Mouse (Mus musculus) stomach, embryonic 16.5 days (tissue): ENCODE data around the gene Mapk7. TPM values are rescaled to one million over a fixed set of nuclear protein-coding genes. Genes with fewer than 3 reads are reported as not detected.

Experiments used
- ATAC-seq: fragments of 200-750 bp; cut with Nextera tagmentation; 2 replicates; pipeline ENCODE4 v1.8.0; 2017; ENCODE audit warnings: moderate number of reproducible peaks, moderate TSS enrichment; ENCODE audit not compliant: insufficient read depth, low FRiP score
- H3K27ac ChIP-seq: fragments of 300-500 bp; sonication (generic); 2 replicates; pipeline ENCODE4 v1.5.1; 2014; ENCODE audit warnings: low read length
- H3K27me3 ChIP-seq: fragments of 300-500 bp; sonication (generic); 2 replicates; pipeline ENCODE4 v1.6.1; 2014; ENCODE audit warnings: low read length, control low read depth, mixed read lengths; ENCODE audit not compliant: control insufficient read depth, insufficient read depth
- H3K36me3 ChIP-seq: fragments of 300-500 bp; sonication (generic); 2 replicates; pipeline ENCODE4 v1.6.1; 2014; ENCODE audit warnings: low read length; ENCODE audit not compliant: control insufficient read depth, insufficient read depth
- H3K4me1 ChIP-seq: fragments of 300-500 bp; sonication (generic); 2 replicates; pipeline ENCODE4 v1.6.1; 2014; ENCODE audit warnings: low read length, control low read depth, mixed read lengths; ENCODE audit not compliant: control insufficient read depth, insufficient read depth
- H3K4me2 ChIP-seq: fragments of 300-500 bp; sonication (generic); 2 replicates; pipeline ENCODE4 v1.6.1; 2014; ENCODE audit warnings: low read depth, low read length, mixed read lengths
- H3K4me3 ChIP-seq: fragments of 300-500 bp; sonication (generic); replicated peaks from 2 replicates; pipeline ENCODE4 v1.5.1; 2014; ENCODE audit warnings: mild to moderate bottlenecking, low read length
- H3K9ac ChIP-seq: fragments of 300-500 bp; sonication (generic); 2 replicates; pipeline ENCODE4 v1.6.1; 2014; ENCODE audit warnings: low read length
- H3K9me3 ChIP-seq: fragments of 300-500 bp; sonication (generic); replicated peaks from 2 replicates; pipeline ENCODE4 v1.6.1; 2016; ENCODE audit warnings: low read length, control low read depth; ENCODE audit not compliant: control insufficient read depth
- WGBS: fragments of 180-500 bp; shearing (Covaris S2); extraction: QIAGEN DNeasy Blood & Tissue Kit; methylation state at CpG from one replicate; pipeline ENCODE4 v1.1.7; 2014; 5-methylcytosine and 5-hydroxymethylcytosine counted together
- polyA plus RNA-seq: library from polyadenylated mRNA; unstranded; fragments of >200 nt; fragmentation: Nextera tagmentation; extraction: Ambion mirVana; gene quantifications from 2 replicates; pipeline ENCODE4 v1.2.1, GENCODE M21; 2015

Gene Mapk7
- polyA plus RNA-seq, 1 experiment from 2014 or later, result 41.0 TPM

DNA sequence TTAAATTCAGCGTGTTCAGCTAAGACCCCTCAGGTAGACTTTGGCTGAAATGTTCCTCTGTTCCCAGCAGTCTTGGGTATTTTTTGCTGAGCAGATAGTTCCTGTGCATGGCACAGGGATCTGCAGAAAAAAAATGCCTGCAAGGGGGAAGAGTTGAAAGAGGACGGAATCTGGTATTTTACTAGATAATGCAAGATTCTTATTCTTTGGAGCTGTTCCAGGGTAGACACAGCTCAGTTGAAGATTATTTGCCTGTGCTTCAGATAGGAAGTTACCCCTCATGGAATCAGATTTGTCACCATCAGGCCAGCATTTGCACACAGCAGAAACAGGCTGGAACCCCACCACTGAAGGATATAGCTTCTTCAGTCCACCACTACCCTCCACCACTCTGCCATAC is 1.3 kb upstream of the Mapk7 start:
- 73% methylated on average over 2 of the region's 2 CpGs for WGBS
- H3K27ac ChIP-seq, result peak overlapping the region; percentile 91; the same call in 1 of the 2 replicates
- no peak overlapping the region for H3K4me3 ChIP-seq
- no peak for ATAC-seq
- peaks cover 18% of the 10 kb centered on the region for H3K36me3 ChIP-seq
- no peaks in the 10 kb centered on the region for H3K9me3 ChIP-seq
- peaks cover 15% of the 10 kb centered on the region for H3K4me1 ChIP-seq
- no peaks in the 10 kb centered on the region for H3K27me3 ChIP-seq
- no peak overlapping the region for H3K4me2 ChIP-seq
- no peak overlapping the region for H3K9ac ChIP-seq

DNA sequence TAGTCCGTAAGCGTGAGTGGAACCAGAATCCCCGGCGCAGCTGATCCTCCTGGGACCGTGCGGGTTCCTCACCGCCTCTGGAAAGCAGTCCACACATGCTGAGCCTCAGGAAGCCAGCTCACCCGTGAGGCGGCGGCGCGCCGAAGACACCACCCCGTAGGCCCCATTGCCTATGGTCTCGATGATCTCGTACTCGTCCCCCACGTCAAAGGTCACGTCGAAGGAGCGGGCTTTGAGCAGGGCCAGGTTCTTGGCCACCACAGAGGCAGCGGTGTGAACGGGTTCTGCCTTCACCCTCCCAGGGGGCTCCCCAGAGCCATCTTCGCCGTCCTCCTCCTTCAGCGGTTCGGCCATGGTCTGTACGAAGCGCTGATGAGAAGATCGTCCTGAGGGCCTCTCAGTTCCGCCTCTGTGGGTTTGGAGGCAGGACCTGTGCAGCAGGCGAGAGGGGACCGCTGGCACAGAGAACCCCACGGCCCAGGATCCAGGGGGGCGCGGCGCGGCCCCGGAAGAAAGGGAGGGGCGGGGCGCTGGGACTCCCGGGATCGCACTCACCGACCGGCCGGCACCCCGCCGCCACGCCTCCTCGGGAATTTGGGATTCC is 579 bp downstream of the Mapk7 start:
- Histone ChIP-seq H3K27ac (peak overlapping the region; percentile 86), H3K9ac (peak overlapping the region; percentile 87), H3K4me3 (peak overlapping the region; percentile 79), H3K9me3 (no peaks in the 10 kb centered on the region), H3K4me2 (peak overlapping the region; percentile 96), H3K27me3 (no peaks in the 10 kb centered on the region), H3K36me3 (peaks cover 31% of the 10 kb centered on the region), H3K4me1 (peaks cover 17% of the 10 kb centered on the region)
- whole genome bisulfite sequencing, result 1% methylated on average over 48 of the region's 50 CpGs
- ATAC-seq, result peak; percentile 46

- Histone ChIP-seq H3K4me3 (peak overlapping the region; percentile 79), H3K9me3 (no peaks in the 10 kb centered on the region), H3K4me2 (peak overlapping the region; percentile 96), H3K27ac (peak overlapping the region; percentile 86; the same call in 1 of the 2 replicates), H3K36me3 (peaks cover 34% of the 10 kb centered on the region), H3K27me3 (no peaks in the 10 kb centered on the region), H3K4me1 (peaks cover 24% of the 10 kb centered on the region), H3K9ac (peak overlapping the region; percentile 87)
- WGBS, result 62% methylated on average over 12 of the region's 12 CpGs
- no peak for ATAC-seq
These were observed 1.3 kb downstream of the Mapk7 start for GRCm38 (mm10) chr11:61492749-61493401.

DNA sequence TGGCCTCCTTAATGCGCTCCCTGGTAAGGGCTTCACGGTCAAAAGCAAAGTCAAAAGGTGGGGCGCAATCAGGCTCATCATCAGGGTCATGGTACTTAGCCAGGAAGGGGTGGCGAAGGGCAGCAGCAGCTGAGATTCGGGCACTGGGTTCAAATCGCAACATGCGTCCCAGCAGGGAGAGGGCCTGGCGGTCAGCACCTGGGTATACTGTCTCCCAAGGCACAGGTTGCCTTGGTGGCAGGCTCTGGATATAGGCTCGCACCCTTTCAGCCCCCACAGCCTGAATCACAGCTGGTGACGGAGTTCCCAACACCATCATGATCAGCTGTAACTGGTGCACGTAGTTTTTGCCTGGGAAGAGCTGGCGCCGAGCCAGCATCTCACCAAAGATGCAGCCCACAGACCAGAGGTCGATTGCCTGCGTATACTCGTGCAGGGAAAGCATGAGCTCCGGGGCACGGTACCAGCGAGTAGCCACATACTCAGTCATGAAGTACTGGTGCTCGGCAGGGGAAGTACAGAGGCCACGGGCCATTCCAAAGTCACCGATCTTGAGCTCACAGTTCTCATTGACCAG is 3.2 kb downstream of the Mapk7 start:
- Histone ChIP-seq H3K9me3 (no peaks in the 10 kb centered on the region), H3K4me3 (no peak overlapping the region), H3K36me3 (peaks cover 34% of the 10 kb centered on the region), H3K4me1 (peaks cover 32% of the 10 kb centered on the region), H3K4me2 (no peak overlapping the region), H3K9ac (no peak overlapping the region), H3K27me3 (no peaks in the 10 kb centered on the region), H3K27ac (no peak overlapping the region)
- WGBS, result 86% methylated on average over 22 of the region's 22 CpGs
- ATAC-seq, result no peak

GRCm38 (mm10) chr11:61489874-61490273 is 4.3 kb downstream of the Mapk7 start:
- H3K9ac ChIP-seq, result no peak overlapping the region; the same call in 1 of the 2 replicates
- H3K27me3 ChIP-seq, result no peaks in the 10 kb centered on the region
- no peak overlapping the region for H3K27ac ChIP-seq
- H3K9me3 ChIP-seq, result no peaks in the 10 kb centered on the region
- no peak overlapping the region for H3K4me3 ChIP-seq
- H3K36me3 ChIP-seq, result peaks cover 34% of the 10 kb centered on the region
- 94% methylated on average over 8 of the region's 8 CpGs for WGBS
- peaks cover 29% of the 10 kb centered on the region for H3K4me1 ChIP-seq
- ATAC-seq, result no peak
- no peak overlapping the region for H3K4me2 ChIP-seq

DNA sequence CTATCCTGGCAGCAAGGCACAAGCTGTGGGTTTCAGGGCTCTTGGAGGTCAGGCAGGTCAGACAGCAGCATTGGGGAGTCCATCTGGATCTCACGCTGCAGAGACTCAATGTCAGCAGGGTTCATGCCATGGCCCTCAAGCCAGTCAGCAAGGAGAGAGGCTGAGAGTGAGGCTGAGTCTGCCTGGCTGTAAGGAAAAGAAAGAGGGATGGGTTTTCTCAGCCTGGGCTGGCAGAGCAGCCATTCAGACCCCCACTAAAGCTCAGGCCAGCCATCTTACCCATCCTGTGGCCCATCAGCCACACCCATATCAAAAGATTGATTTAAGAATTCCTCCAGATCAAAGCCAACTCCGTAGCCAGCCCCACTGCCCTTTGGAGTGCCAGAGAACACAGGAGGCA is 5.1 kb downstream of the Mapk7 start:
- peaks cover 34% of the 10 kb centered on the region for H3K36me3 ChIP-seq
- H3K27me3 ChIP-seq, result no peaks in the 10 kb centered on the region
- ATAC-seq, result no peak
- no peak overlapping the region for H3K9ac ChIP-seq
- H3K27ac ChIP-seq, result no peak overlapping the region
- no peak overlapping the region for H3K4me3 ChIP-seq
- 77% methylated on average over 2 of the region's 2 CpGs for WGBS
- no peak overlapping the region for H3K4me2 ChIP-seq
- no peaks in the 10 kb centered on the region for H3K9me3 ChIP-seq
- peaks cover 29% of the 10 kb centered on the region for H3K4me1 ChIP-seq

DNA sequence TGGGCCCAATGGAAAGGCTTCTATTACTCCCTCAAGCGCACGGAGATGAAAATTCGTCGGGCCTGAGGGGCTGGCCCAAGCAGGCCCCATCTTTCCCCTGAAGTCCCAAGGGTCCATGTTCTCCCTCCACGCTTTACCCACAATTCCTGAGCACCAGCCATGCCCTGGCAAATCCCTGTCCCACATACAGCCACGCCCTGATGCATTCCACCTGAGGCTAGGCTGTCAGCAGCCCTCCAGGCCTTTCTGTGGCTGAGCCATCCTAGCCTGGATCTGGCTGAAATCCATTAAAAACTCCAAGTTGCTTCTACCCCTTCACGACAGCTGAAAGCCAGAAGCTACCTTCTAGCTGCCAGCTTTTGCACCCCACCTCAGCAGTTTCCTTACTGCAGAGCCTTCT is 6.3 kb downstream of the Mapk7 start:
- WGBS, result 87% methylated on average over 7 of the region's 7 CpGs
- no peaks in the 10 kb centered on the region for H3K9me3 ChIP-seq
- H3K4me1 ChIP-seq, result peaks cover 29% of the 10 kb centered on the region
- peak overlapping the region; percentile 60 for H3K4me2 ChIP-seq
- no peak overlapping the region for H3K9ac ChIP-seq
- no peak overlapping the region for H3K4me3 ChIP-seq
- H3K27ac ChIP-seq, result peak overlapping the region; percentile 9; the same call in 1 of the 2 replicates
- H3K27me3 ChIP-seq, result no peaks in the 10 kb centered on the region
- no peak for ATAC-seq
- peaks cover 34% of the 10 kb centered on the region for H3K36me3 ChIP-seq

- H3K4me1 ChIP-seq, result peaks cover 24% of the 10 kb centered on the region
- H3K9ac ChIP-seq, result no peak overlapping the region
- no peaks in the 10 kb centered on the region for H3K9me3 ChIP-seq
- peaks cover 33% of the 10 kb centered on the region for H3K36me3 ChIP-seq
- no peaks in the 10 kb centered on the region for H3K27me3 ChIP-seq
- peak overlapping the region; percentile 99; the same call in 1 of the 2 replicates for H3K27ac ChIP-seq
- H3K4me3 ChIP-seq, result peak overlapping the region; percentile 55
- WGBS, result 38% methylated on average over 2 of the region's 2 CpGs
- H3K4me2 ChIP-seq, result peak overlapping the region; percentile 60
- peak; percentile 11; the same call in 1 of the 2 replicates for ATAC-seq
These were observed 6.8 kb downstream of the Mapk7 start for GRCm38 (mm10) chr11:61487401-61487800.
